Mouse (Mus musculus) heart, adult 2 months (tissue): ENCODE measurements around the gene Arhgap18. TPM values are rescaled to one million over a fixed set of nuclear protein-coding genes. Genes with fewer than 3 reads are reported as not detected.
A peak's percentile ranks its signal among the peaks of the same experiment; 100 is the strongest.

ENCODE experiments used
- DNase-seq, 2 experiments: peaks; one replicate each; pipeline ENCODE4 v3.0.0; 2021
- H3K27ac ChIP-seq: fragments of 200-600 bp; 2 replicates; pipeline ENCODE4 v1.8.1; 2022
- H3K27me3 ChIP-seq: fragments of 200-500 bp; 2 replicates; pipeline ENCODE4 v1.6.1; 2012; ENCODE audit warnings: mild to moderate bottlenecking, low read length, inconsistent platforms, mixed read lengths; ENCODE audit not compliant: control insufficient read depth, insufficient read depth
- H3K36me3 ChIP-seq: fragments of 200-500 bp; 2 replicates; pipeline ENCODE4 v1.6.1; 2012; ENCODE audit warnings: low read length, inconsistent platforms; ENCODE audit not compliant: control insufficient read depth, insufficient read depth
- H3K4me1 ChIP-seq: fragments of 200-500 bp; 2 replicates; pipeline ENCODE4 v1.6.1; 2011; ENCODE audit warnings: low read length; ENCODE audit not compliant: control insufficient read depth, insufficient read depth
- H3K4me3 ChIP-seq: fragments of 200-600 bp; 2 replicates; pipeline ENCODE4 v1.8.1; 2022
- H3K79me2 ChIP-seq: fragments of 200-500 bp; replicated peaks from 2 replicates; pipeline ENCODE4 v1.6.1; 2012; ENCODE audit warnings: mild to moderate bottlenecking, inconsistent platforms, low read length, moderate library complexity, mixed read lengths; ENCODE audit not compliant: control insufficient read depth, insufficient read depth
- H3K9ac ChIP-seq: fragments of 200-500 bp; 2 replicates; pipeline ENCODE4 v1.6.1; 2012; ENCODE audit warnings: low read depth, mild to moderate bottlenecking, control low read depth, inconsistent platforms, low read length, mixed read lengths
- CTCF ChIP-seq: fragments of 200-600 bp; IDR thresholded peaks from 2 replicates; pipeline ENCODE4 v1.8.1; 2022; ENCODE audit warnings: antibody characterized with exemption, mild to moderate bottlenecking, moderate library complexity
- EP300 ChIP-seq: fragments of 200-500 bp; IDR thresholded peaks from 2 replicates; pipeline ENCODE4 v1.6.1; 2011; ENCODE audit warnings: low read depth, low read length, control low read depth; ENCODE audit not compliant: insufficient read depth
- POLR2A ChIP-seq: fragments of 200-500 bp; IDR thresholded peaks from 2 replicates; pipeline ENCODE4 v1.6.1; 2011; ENCODE audit warnings: mild to moderate bottlenecking, low read depth, low read length, control low read depth; ENCODE audit not compliant: insufficient read depth
- WGBS: fragments of 180-500 bp; shearing (Covaris S2); methylation state at CpG from one replicate; pipeline ENCODE4 v1.1.7; 2018; 5-methylcytosine and 5-hydroxymethylcytosine counted together
- intact Hi-C: fragments of 180-260 bp; cut with DNase I; formaldehyde crosslinking; loops from one replicate; pipeline ENCODE4 v1.15.1; 2025
- polyA plus RNA-seq: library from polyadenylated mRNA; depleted of rRNA; stranded (reverse); fragments of >200 nt; gene quantifications from 2 replicates; pipeline ENCODE4 v1.2.3, GENCODE M21; 2012
- total RNA-seq, 2 experiments: library from RNA; stranded (reverse); gene quantifications; 2 replicates each; pipeline ENCODE4 v1.2.3; 2021

Arhgap18 gene
- total and polyA plus RNA-seq, 3 experiments: 4.1 to 14.5 (median 13.3) TPM

GRCm38 (mm10) chr10:26804351-26804983, 51.2 kb downstream of the Arhgap18 start:
- no peaks in the 10 kb centered on the region for H3K27me3 ChIP-seq
- no peak overlapping the region for H3K9ac ChIP-seq
- intact Hi-C loops: no loop called here
- H3K36me3 ChIP-seq: peaks cover 9% of the 10 kb centered on the region
- TF ChIP-seq EP300: no peak
- 0 out of 2 replicates have a peak, but pooled peaks have one; percentile 11 for TF ChIP-seq CTCF
- H3K4me1 ChIP-seq: peaks cover 12% of the 10 kb centered on the region
- DNase-seq: no peak
- H3K79me2 ChIP-seq: peaks cover 3% of the 10 kb centered on the region
- no peak overlapping the region for H3K4me3 ChIP-seq
- 56% methylated on average over 5 of the region's 5 CpGs for WGBS
- H3K27ac ChIP-seq: peak overlapping the region; percentile 6; the same call in 1 of the 2 replicates

GRCm38 (mm10) chr10:26805007-26805406, 51.8 kb downstream of the Arhgap18 start:
- peaks cover 3% of the 10 kb centered on the region for H3K79me2 ChIP-seq
- peaks cover 10% of the 10 kb centered on the region for H3K4me1 ChIP-seq
- no peak overlapping the region for H3K9ac ChIP-seq
- intact Hi-C loops: no loop called here
- no peaks in the 10 kb centered on the region for H3K27me3 ChIP-seq
- no peak for TF ChIP-seq EP300
- no peak for TF ChIP-seq CTCF
- TF ChIP-seq POLR2A: no peak
- peaks cover 9% of the 10 kb centered on the region for H3K36me3 ChIP-seq
- H3K27ac ChIP-seq: no peak overlapping the region; the same call in 1 of the 2 replicates
- no peak for DNase-seq
- WGBS: 63% methylated on average over 1 of the region's 1 CpGs
- H3K4me3 ChIP-seq: no peak overlapping the region

GRCm38 (mm10) chr10:26806092-26806491, 52.9 kb downstream of the Arhgap18 start:
- TF ChIP-seq POLR2A: no peak
- TF ChIP-seq CTCF: no peak
- no peak for TF ChIP-seq EP300
- Histone ChIP-seq H3K27me3 (no peaks in the 10 kb centered on the region), H3K9ac (no peak overlapping the region), H3K79me2 (peaks cover 3% of the 10 kb centered on the region), H3K36me3 (peaks cover 5% of the 10 kb centered on the region), H3K4me3 (no peak overlapping the region), H3K4me1 (peaks cover 10% of the 10 kb centered on the region), H3K27ac (no peak overlapping the region)
- no peak for DNase-seq
- WGBS: 54% methylated on average over 3 of the region's 3 CpGs
- intact Hi-C loops: no loop called here

- H3K27ac ChIP-seq: no peak overlapping the region
- peaks cover 4% of the 10 kb centered on the region for H3K4me1 ChIP-seq
- no peak overlapping the region for H3K4me3 ChIP-seq
- DNase-seq: no peak
- TF ChIP-seq POLR2A: no peak
- no peak for TF ChIP-seq CTCF
- no peak for TF ChIP-seq EP300
- H3K9ac ChIP-seq: no peak overlapping the region
- intact Hi-C loops: no loop called here
- 77% methylated on average over 7 of the region's 7 CpGs for WGBS
- no peaks in the 10 kb centered on the region for H3K27me3 ChIP-seq
- H3K36me3 ChIP-seq: peaks cover 6% of the 10 kb centered on the region
- no peaks in the 10 kb centered on the region; the same call in 1 of the 2 replicates for H3K79me2 ChIP-seq
Measured at GRCm38 (mm10) chr10:26810059-26810458, 56.8 kb downstream of the Arhgap18 start.

- intact Hi-C loops: no loop called here
- TF ChIP-seq CTCF (no peak), POLR2A (no peak), EP300 (no peak)
Measured at GRCm38 (mm10) chr10:26810810-26811209, 57.6 kb downstream of the Arhgap18 start.

GRCm38 (mm10) chr10:26811342-26811741, 58.1 kb downstream of the Arhgap18 start:
- WGBS: 40% methylated on average over 4 of the region's 4 CpGs
- intact Hi-C loops: no loop called here
- H3K27ac ChIP-seq: no peak overlapping the region; the same call in 1 of the 2 replicates
- peaks cover 4% of the 10 kb centered on the region for H3K4me1 ChIP-seq
- H3K4me3 ChIP-seq: no peak overlapping the region
- DNase-seq: no peak
- H3K36me3 ChIP-seq: peaks cover 2% of the 10 kb centered on the region; the same call in 1 of the 2 replicates
- TF ChIP-seq POLR2A (no peak), CTCF (no peak), EP300 (no peak)
- H3K79me2 ChIP-seq: no peaks in the 10 kb centered on the region; the same call in 1 of the 2 replicates
- no peaks in the 10 kb centered on the region for H3K27me3 ChIP-seq
- H3K9ac ChIP-seq: no peak overlapping the region

More at GRCm38 (mm10) chr10:26810810-26811209, 57.6 kb downstream of the Arhgap18 start:
- no peak overlapping the region for H3K9ac ChIP-seq
- peaks cover 5% of the 10 kb centered on the region for H3K36me3 ChIP-seq
- DNase-seq: no peak
- WGBS: 36% methylated on average over 5 of the region's 5 CpGs
- no peak overlapping the region; the same call in 1 of the 2 replicates for H3K27ac ChIP-seq
- H3K27me3 ChIP-seq: no peaks in the 10 kb centered on the region
- peaks cover 4% of the 10 kb centered on the region for H3K4me1 ChIP-seq
- no peak overlapping the region for H3K4me3 ChIP-seq
- H3K79me2 ChIP-seq: no peaks in the 10 kb centered on the region; the same call in 1 of the 2 replicates
